Comparison of ENCODE assay signal across 24 mouse cellular contexts in genomic region chr16:7201816-7202215, GRCm38 (mm10).
DNase-seq lines count a peak whose midpoint lies in the region; ATAC-seq lines count a peak whose summit lies in the region.
"Had no signal": no experiment of that assay in that cellular context is flagged by ENCODE, and none has a peak within 500 bp of the region (broad histone marks: within the 10 kb centered on the region; RNA-seq: fewer than 3 reads in every experiment).

No protein-coding gene starts in this region.

- no peaks in the 10 kb centered on the region for H3K27me3 ChIP-seq in forebrain, embryonic 16.5 days (replicated peaks; ENCODE audit: control insufficient read depth, insufficient read depth, low read length)
- H3K27me3 ChIP-seq in forebrain, embryonic 12.5 days, result no peaks in the 10 kb centered on the region
- H3K27me3 ChIP-seq in kidney, embryonic 14.5 days (ENCODE audit: control insufficient read depth, insufficient read depth, low read length), result no peaks in the 10 kb centered on the region
- H3K27me3 ChIP-seq in neural tube, embryonic 13.5 days, result no peaks in the 10 kb centered on the region
- no peaks in the 10 kb centered on the region for H3K27me3 ChIP-seq in neural tube, embryonic 15.5 days (replicated peaks)
- H3K27me3 ChIP-seq: embryonic facial prominence, embryonic 12.5 days; heart, embryonic 13.5 days; kidney, embryonic 15.5 days; neural tube, embryonic 12.5 days had no signal

- ATAC-seq in forebrain, embryonic 16.5 days, result peak; percentile 31; the same call in 1 of the 2 replicates
- no peak for ATAC-seq in forebrain, embryonic 12.5 days (ENCODE audit: low FRiP score)
- no peak for ATAC-seq in kidney, embryonic 14.5 days (ENCODE audit: low FRiP score, low TSS enrichment)
- ATAC-seq in neural tube, embryonic 13.5 days (ENCODE audit: low read depth), result no peak
- no peak for ATAC-seq in neural tube, embryonic 15.5 days (ENCODE audit: low FRiP score)
- no peak for ATAC-seq in cerebellum, adult (ENCODE audit: insufficient number of reproducible peaks, low FRiP score, low TSS enrichment)
- ATAC-seq: hindbrain, postnatal 0 days had no signal

- H3K9ac ChIP-seq in forebrain, embryonic 16.5 days (replicated peaks; ENCODE audit: low read depth, low read length), result no peak overlapping the region
- no peak overlapping the region for H3K9ac ChIP-seq in forebrain, embryonic 12.5 days
- H3K9ac ChIP-seq in kidney, embryonic 14.5 days (ENCODE audit: low read depth, low read length), result no peak overlapping the region
- H3K9ac ChIP-seq in neural tube, embryonic 13.5 days, result no peak overlapping the region
- H3K9ac ChIP-seq in neural tube, embryonic 15.5 days (replicated peaks), result no peak overlapping the region
- H3K9ac ChIP-seq: embryonic facial prominence, embryonic 12.5 days; heart, embryonic 13.5 days; kidney, embryonic 15.5 days; neural tube, embryonic 12.5 days had no signal

- H3K4me1 ChIP-seq in forebrain, embryonic 16.5 days (replicated peaks; ENCODE audit: control insufficient read depth, insufficient read depth, low read length), result 0 out of 2 replicates have a peak, but pooled peaks cover 4% of the 10 kb centered on the region
- peaks cover 4% of the 10 kb centered on the region; the same call in 1 of the 2 replicates for H3K4me1 ChIP-seq in forebrain, embryonic 12.5 days
- no peaks in the 10 kb centered on the region for H3K4me1 ChIP-seq in kidney, embryonic 14.5 days (ENCODE audit: control insufficient read depth, insufficient read depth, low read length)
- H3K4me1 ChIP-seq in neural tube, embryonic 13.5 days (replicated peaks), result peaks cover 22% of the 10 kb centered on the region
- H3K4me1 ChIP-seq in neural tube, embryonic 15.5 days, result peaks cover 16% of the 10 kb centered on the region
- H3K4me1 ChIP-seq: embryonic facial prominence, embryonic 12.5 days; heart, embryonic 13.5 days; kidney, embryonic 15.5 days; neural tube, embryonic 12.5 days had no signal

- H3K27ac ChIP-seq in forebrain, embryonic 16.5 days (ENCODE audit: low read length), result no peak overlapping the region; the same call in 1 of the 2 replicates
- H3K27ac ChIP-seq in forebrain, embryonic 12.5 days, result no peak overlapping the region
- H3K27ac ChIP-seq in kidney, embryonic 14.5 days (ENCODE audit: low read depth, low read length), result no peak overlapping the region
- peak overlapping the region; percentile 19; the same call in 1 of the 2 replicates for H3K27ac ChIP-seq in neural tube, embryonic 13.5 days (replicated peaks)
- peak overlapping the region; percentile 41 for H3K27ac ChIP-seq in neural tube, embryonic 15.5 days (replicated peaks)
- H3K27ac ChIP-seq: embryonic facial prominence, embryonic 12.5 days; heart, embryonic 13.5 days; hindbrain, postnatal 0 days; kidney, embryonic 15.5 days; neural tube, embryonic 12.5 days had no signal

- 60% methylated on average over 4 of the region's 4 CpGs for WGBS in forebrain, embryonic 16.5 days
- 53% methylated on average over 4 of the region's 4 CpGs for WGBS in forebrain, embryonic 12.5 days
- WGBS in kidney, embryonic 14.5 days, result 66% methylated on average over 4 of the region's 4 CpGs
- 70% methylated on average over 4 of the region's 4 CpGs for WGBS in neural tube, embryonic 13.5 days
- 63% methylated on average over 4 of the region's 4 CpGs for WGBS in neural tube, embryonic 15.5 days

- no peaks in the 10 kb centered on the region for H3K36me3 ChIP-seq in forebrain, embryonic 16.5 days (ENCODE audit: control insufficient read depth, insufficient read depth)
- H3K36me3 ChIP-seq in forebrain, embryonic 12.5 days (replicated peaks), result no peaks in the 10 kb centered on the region
- no peaks in the 10 kb centered on the region for H3K36me3 ChIP-seq in kidney, embryonic 14.5 days (ENCODE audit: control insufficient read depth, insufficient read depth, low read length)
- no peaks in the 10 kb centered on the region for H3K36me3 ChIP-seq in neural tube, embryonic 13.5 days
- H3K36me3 ChIP-seq in neural tube, embryonic 15.5 days, result no peaks in the 10 kb centered on the region
- H3K36me3 ChIP-seq: embryonic facial prominence, embryonic 12.5 days; heart, embryonic 13.5 days; kidney, embryonic 15.5 days; neural tube, embryonic 12.5 days had no signal

- no peak overlapping the region for H3K4me2 ChIP-seq in forebrain, embryonic 16.5 days (ENCODE audit: low read length)
- H3K4me2 ChIP-seq in forebrain, embryonic 12.5 days, result no peak overlapping the region
- no peak overlapping the region for H3K4me2 ChIP-seq in kidney, embryonic 14.5 days (replicated peaks; ENCODE audit: low read depth, low read length)
- no peak overlapping the region for H3K4me2 ChIP-seq in neural tube, embryonic 13.5 days
- H3K4me2 ChIP-seq in neural tube, embryonic 15.5 days, result no peak overlapping the region
- H3K4me2 ChIP-seq: embryonic facial prominence, embryonic 12.5 days; heart, embryonic 13.5 days; kidney, embryonic 15.5 days; liver, embryonic 11.5 days; neural tube, embryonic 12.5 days had no signal

- no peaks in the 10 kb centered on the region for H3K9me3 ChIP-seq in forebrain, embryonic 16.5 days (ENCODE audit: control insufficient read depth, low read length)
- H3K9me3 ChIP-seq in forebrain, embryonic 12.5 days, result no peaks in the 10 kb centered on the region
- H3K9me3 ChIP-seq in kidney, embryonic 14.5 days (ENCODE audit: control insufficient read depth, low read length), result no peaks in the 10 kb centered on the region
- H3K9me3 ChIP-seq in neural tube, embryonic 13.5 days, result no peaks in the 10 kb centered on the region
- H3K9me3 ChIP-seq in neural tube, embryonic 15.5 days (replicated peaks), result no peaks in the 10 kb centered on the region
- H3K9me3 ChIP-seq: embryonic facial prominence, embryonic 12.5 days; heart, embryonic 13.5 days; kidney, embryonic 15.5 days; neural tube, embryonic 12.5 days had no signal

- no peak overlapping the region for H3K4me3 ChIP-seq in forebrain, embryonic 16.5 days (replicated peaks; ENCODE audit: low read length)
- H3K4me3 ChIP-seq in forebrain, embryonic 12.5 days (replicated peaks), result no peak overlapping the region
- no peak overlapping the region for H3K4me3 ChIP-seq in kidney, embryonic 14.5 days (ENCODE audit: low read length)
- no peak overlapping the region for H3K4me3 ChIP-seq in neural tube, embryonic 13.5 days
- no peak overlapping the region for H3K4me3 ChIP-seq in neural tube, embryonic 15.5 days (replicated peaks)
- H3K4me3 ChIP-seq: embryonic facial prominence, embryonic 12.5 days; heart, embryonic 13.5 days; kidney, embryonic 15.5 days; neural tube, embryonic 12.5 days had no signal

- DNase-seq in kidney, postnatal 14 days, result peak; percentile 3
- no peak for DNase-seq in neural tube, embryonic 10.5 days (ENCODE audit: extremely low spot score, low spot score)
- DNase-seq: adrenal gland, postnatal 25 days; cerebellum, adult 11-12 months; cerebellum, postnatal 14 days; gastrocnemius, postnatal 14 days; heart, adult 18-20 months; lung, adult 2 months; lung, postnatal 36 days; right cerebral cortex, postnatal 14 days; spleen, adult 18-20 months; thymus, postnatal 36 days had no signal

Comparison
In these comparisons a context has a peak if more than half of its experiments do, and no peak if none do; other contexts are left out.
1. H3K27ac ChIP-seq: peak in neural tube, embryonic 13.5 days (single experiment) and neural tube, embryonic 15.5 days (single experiment); none in forebrain, embryonic 16.5 days (single experiment), forebrain, embryonic 12.5 days (single experiment) and kidney, embryonic 14.5 days (single experiment).